Mouse (Mus musculus): ENCODE results near the gene Mical3. TPM values are rescaled to one million over a fixed set of nuclear protein-coding genes. Genes with fewer than 3 reads are reported as not detected.
A peak's percentile ranks its signal among the peaks of the same experiment; 100 is the strongest.

Gene Mical3
- polyA plus RNA-seq, 1 experiment from 2014 or later = 11.9 TPM

- H3K4me2 ChIP-seq (replicated peaks) = no peak overlapping the region
- no peak for ATAC-seq (ENCODE audit: insufficient number of reproducible peaks, insufficient read depth, low FRiP score, low TSS enrichment)
- no peaks in the 10 kb centered on the region for H3K36me3 ChIP-seq
- no peaks in the 10 kb centered on the region for H3K9me3 ChIP-seq
- H3K27me3 ChIP-seq = no peaks in the 10 kb centered on the region
- no peak overlapping the region for H3K4me3 ChIP-seq
- peaks cover 10% of the 10 kb centered on the region for H3K4me1 ChIP-seq
- 89% methylated on average over 2 of the region's 2 CpGs for WGBS
- no peak overlapping the region for H3K9ac ChIP-seq
- no peak overlapping the region for H3K27ac ChIP-seq
Measured at GRCm38 (mm10) chr6:121058039-121058438, 72.8 kb downstream of the Mical3 start.

- Histone ChIP-seq H3K27ac (no peak overlapping the region), H3K4me2 (replicated peaks) (no peak overlapping the region), H3K4me3 (no peak overlapping the region), H3K4me1 (peaks cover 10% of the 10 kb centered on the region), H3K9me3 (no peaks in the 10 kb centered on the region), H3K9ac (no peak overlapping the region), H3K27me3 (no peaks in the 10 kb centered on the region), H3K36me3 (no peaks in the 10 kb centered on the region)
- no peak for ATAC-seq (ENCODE audit: insufficient number of reproducible peaks, insufficient read depth, low FRiP score, low TSS enrichment)
- WGBS = 81% methylated on average over 22 of the region's 22 CpGs
Measured at GRCm38 (mm10) chr6:121057181-121057956, 73.4 kb downstream of the Mical3 start.

GRCm38 (mm10) chr6:121055496-121055895 is 75.3 kb downstream of the Mical3 start:
- H3K4me3 ChIP-seq = no peak overlapping the region
- WGBS = 51% methylated on average over 3 of the region's 3 CpGs
- peaks cover 12% of the 10 kb centered on the region for H3K4me1 ChIP-seq
- no peaks in the 10 kb centered on the region for H3K27me3 ChIP-seq
- H3K9me3 ChIP-seq = no peaks in the 10 kb centered on the region
- H3K27ac ChIP-seq = 0 out of 2 replicates have a peak overlapping the region, but pooled peaks have one; percentile 7
- no peaks in the 10 kb centered on the region for H3K36me3 ChIP-seq
- H3K4me2 ChIP-seq (replicated peaks) = no peak overlapping the region
- no peak for ATAC-seq (ENCODE audit: insufficient number of reproducible peaks, insufficient read depth, low FRiP score, low TSS enrichment)
- no peak overlapping the region for H3K9ac ChIP-seq

- WGBS = 92% methylated on average over 9 of the region's 9 CpGs
- H3K27ac ChIP-seq = 0 out of 2 replicates have a peak overlapping the region, but pooled peaks have one; percentile 54
- no peaks in the 10 kb centered on the region for H3K9me3 ChIP-seq
- H3K4me2 ChIP-seq (replicated peaks) = no peak overlapping the region
- no peaks in the 10 kb centered on the region for H3K27me3 ChIP-seq
- no peaks in the 10 kb centered on the region for H3K36me3 ChIP-seq
- no peak for ATAC-seq (ENCODE audit: insufficient number of reproducible peaks, insufficient read depth, low FRiP score, low TSS enrichment)
- H3K4me3 ChIP-seq = no peak overlapping the region
- H3K9ac ChIP-seq = no peak overlapping the region
- peaks cover 15% of the 10 kb centered on the region for H3K4me1 ChIP-seq
Measured at GRCm38 (mm10) chr6:121054908-121055307, 75.9 kb downstream of the Mical3 start.

GRCm38 (mm10) chr6:121054340-121054739 is 76.5 kb downstream of the Mical3 start:
- Histone ChIP-seq H3K27ac (no peak overlapping the region), H3K27me3 (no peaks in the 10 kb centered on the region), H3K9ac (no peak overlapping the region), H3K4me2 (replicated peaks) (no peak overlapping the region), H3K4me1 (peaks cover 17% of the 10 kb centered on the region), H3K36me3 (no peaks in the 10 kb centered on the region), H3K4me3 (no peak overlapping the region), H3K9me3 (no peaks in the 10 kb centered on the region)
- WGBS = 70% methylated on average over 3 of the region's 3 CpGs
- ATAC-seq (ENCODE audit: insufficient number of reproducible peaks, insufficient read depth, low FRiP score, low TSS enrichment) = no peak

- no peak for ATAC-seq (ENCODE audit: insufficient number of reproducible peaks, insufficient read depth, low FRiP score, low TSS enrichment)
- 88% methylated on average over 7 of the region's 7 CpGs for WGBS
Measured at GRCm38 (mm10) chr6:121053585-121054112, 77.2 kb downstream of the Mical3 start.

GRCm38 (mm10) chr6:121051972-121052629 is 78.7 kb downstream of the Mical3 start:
- Histone ChIP-seq H3K9me3 (no peaks in the 10 kb centered on the region), H3K27ac (no peak overlapping the region), H3K36me3 (no peaks in the 10 kb centered on the region), H3K4me1 (peaks cover 17% of the 10 kb centered on the region), H3K4me2 (replicated peaks) (no peak overlapping the region), H3K27me3 (no peaks in the 10 kb centered on the region), H3K4me3 (no peak overlapping the region), H3K9ac (no peak overlapping the region)
- 84% methylated on average over 13 of the region's 13 CpGs for WGBS
- ATAC-seq (ENCODE audit: insufficient number of reproducible peaks, insufficient read depth, low FRiP score, low TSS enrichment) = no peak

More at GRCm38 (mm10) chr6:121053585-121054112, 77.2 kb downstream of the Mical3 start:
- Histone ChIP-seq H3K27me3 (no peaks in the 10 kb centered on the region), H3K36me3 (no peaks in the 10 kb centered on the region), H3K9ac (no peak overlapping the region), H3K4me2 (replicated peaks) (no peak overlapping the region), H3K4me1 (peaks cover 17% of the 10 kb centered on the region), H3K27ac (no peak overlapping the region), H3K4me3 (no peak overlapping the region), H3K9me3 (no peaks in the 10 kb centered on the region)

- no peaks in the 10 kb centered on the region for H3K27me3 ChIP-seq
- H3K4me3 ChIP-seq = no peak overlapping the region
- H3K27ac ChIP-seq = no peak overlapping the region
- H3K36me3 ChIP-seq = no peaks in the 10 kb centered on the region
- no peak overlapping the region for H3K4me2 ChIP-seq (replicated peaks)
- no peak overlapping the region for H3K9ac ChIP-seq
- H3K9me3 ChIP-seq = no peaks in the 10 kb centered on the region
- peaks cover 17% of the 10 kb centered on the region for H3K4me1 ChIP-seq
- WGBS = 68% methylated on average over 8 of the region's 8 CpGs
- no peak for ATAC-seq (ENCODE audit: insufficient number of reproducible peaks, insufficient read depth, low FRiP score, low TSS enrichment)
Measured at GRCm38 (mm10) chr6:121051411-121051810, 79.4 kb downstream of the Mical3 start.

- WGBS = 81% methylated on average over 8 of the region's 8 CpGs
Measured at GRCm38 (mm10) chr6:121048696-121049095, 82.1 kb downstream of the Mical3 start.

GRCm38 (mm10) chr6:121045345-121046080 is 85.3 kb downstream of the Mical3 start:
- peaks cover 7% of the 10 kb centered on the region; the same call in 1 of the 2 replicates for H3K36me3 ChIP-seq
- WGBS = 80% methylated on average over 20 of the region's 20 CpGs
- no peak overlapping the region for H3K27ac ChIP-seq
- H3K4me2 ChIP-seq (replicated peaks) = no peak overlapping the region
- H3K9ac ChIP-seq = no peak overlapping the region
- no peak for ATAC-seq (ENCODE audit: insufficient number of reproducible peaks, insufficient read depth, low FRiP score, low TSS enrichment)
- no peaks in the 10 kb centered on the region for H3K9me3 ChIP-seq
- no peak overlapping the region for H3K4me3 ChIP-seq
- H3K4me1 ChIP-seq = peaks cover 28% of the 10 kb centered on the region
- no peaks in the 10 kb centered on the region for H3K27me3 ChIP-seq

More at GRCm38 (mm10) chr6:121048696-121049095, 82.1 kb downstream of the Mical3 start:
- no peak for ATAC-seq (ENCODE audit: insufficient number of reproducible peaks, insufficient read depth, low FRiP score, low TSS enrichment)
- Histone ChIP-seq H3K9ac (no peak overlapping the region), H3K36me3 (no peaks in the 10 kb centered on the region), H3K27ac (no peak overlapping the region), H3K4me3 (no peak overlapping the region), H3K9me3 (no peaks in the 10 kb centered on the region), H3K4me2 (replicated peaks) (no peak overlapping the region), H3K4me1 (peaks cover 24% of the 10 kb centered on the region), H3K27me3 (no peaks in the 10 kb centered on the region)

- no peak overlapping the region for H3K4me3 ChIP-seq
- H3K27ac ChIP-seq = no peak overlapping the region; the same call in 1 of the 2 replicates
- no peaks in the 10 kb centered on the region for H3K27me3 ChIP-seq
- WGBS = 53% methylated on average over 14 of the region's 14 CpGs
- no peak overlapping the region for H3K4me2 ChIP-seq (replicated peaks)
- peaks cover 24% of the 10 kb centered on the region for H3K4me1 ChIP-seq
- H3K9ac ChIP-seq = no peak overlapping the region
- ATAC-seq (ENCODE audit: insufficient number of reproducible peaks, insufficient read depth, low FRiP score, low TSS enrichment) = no peak
- peaks cover 22% of the 10 kb centered on the region; the same call in 1 of the 2 replicates for H3K36me3 ChIP-seq
- H3K9me3 ChIP-seq = no peaks in the 10 kb centered on the region
Measured at GRCm38 (mm10) chr6:121043434-121044189, 87.2 kb downstream of the Mical3 start.

All from embryonic facial prominence, embryonic 12.5 days (tissue).